Mouse (Mus musculus): ENCODE measurements around the gene Dscaml1. TPM values are rescaled to one million over a fixed set of nuclear protein-coding genes. Genes with fewer than 3 reads are reported as not detected.

Gene Dscaml1
- polyA plus RNA-seq, 1 experiment from 2014 or later: 0.24 TPM

DNA sequence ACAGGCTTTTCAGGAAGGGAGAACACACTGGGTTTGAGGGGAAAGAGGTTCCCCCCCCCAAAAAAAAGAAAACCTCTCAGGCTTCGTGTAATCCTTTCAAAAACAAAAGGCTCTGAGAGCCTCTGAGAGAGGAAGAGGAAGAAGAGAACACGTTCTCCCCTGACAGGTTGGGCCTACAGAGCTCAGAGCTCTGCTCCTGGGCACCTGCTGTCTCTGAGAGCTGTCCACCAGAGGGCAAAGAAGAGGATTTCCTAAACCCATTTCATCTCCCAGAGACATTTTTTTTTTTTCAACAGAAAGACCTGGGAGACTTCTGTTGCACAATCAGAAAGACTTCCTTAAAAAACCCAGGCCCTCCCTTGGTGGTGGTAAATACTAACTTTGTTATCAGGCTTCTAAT is 267.8 kb downstream of the Dscaml1 start:
- H3K4me2 ChIP-seq (ENCODE audit: low read length): no peak overlapping the region
- no peak overlapping the region for H3K9ac ChIP-seq (ENCODE audit: low read depth, low read length)
- no peak for DNase-seq (ENCODE audit: low spot score)
- ATAC-seq (replicated peaks; ENCODE audit: low FRiP score, low read depth): no peak
- no peaks in the 10 kb centered on the region for H3K27me3 ChIP-seq (ENCODE audit: insufficient read depth, low read length)
- H3K27ac ChIP-seq: no peak overlapping the region
- H3K4me1 ChIP-seq (replicated peaks; ENCODE audit: insufficient read depth, low read length): 0 out of 2 replicates have a peak, but pooled peaks cover 4% of the 10 kb centered on the region
- H3K4me3 ChIP-seq (replicated peaks; ENCODE audit: low read depth, low read length): no peak overlapping the region
- no peaks in the 10 kb centered on the region for H3K9me3 ChIP-seq (replicated peaks; ENCODE audit: low read length)
- TF ChIP-seq CTCF (IDR thresholded peaks at IDR 0.05; ENCODE audit: low read depth): no peak
- 33% methylated on average over 2 of the region's 2 CpGs for WGBS
- no peaks in the 10 kb centered on the region for H3K36me3 ChIP-seq (ENCODE audit: insufficient read depth, low read length)

DNA sequence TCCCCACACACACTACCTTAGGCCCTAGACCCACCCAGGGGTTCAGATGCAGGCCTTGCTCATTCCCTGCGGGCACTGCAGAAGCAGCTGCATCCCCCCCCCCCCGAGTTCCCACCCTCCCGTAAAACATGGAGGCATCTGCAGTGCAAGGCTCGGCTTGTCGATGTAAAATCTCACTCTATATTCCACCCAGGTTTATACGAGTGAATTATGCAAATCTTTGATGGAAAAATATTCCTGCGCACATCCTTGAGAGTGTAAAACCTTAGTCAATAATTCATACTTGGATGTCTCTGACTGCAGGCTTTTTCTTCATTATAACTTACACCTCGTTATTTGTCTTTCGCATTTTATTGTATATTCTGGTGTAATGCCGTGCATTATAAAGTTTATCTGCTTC is 272.7 kb downstream of the Dscaml1 start:
- TF ChIP-seq CTCF (IDR thresholded peaks at IDR 0.05; ENCODE audit: low read depth): no peak
- H3K36me3 ChIP-seq (ENCODE audit: insufficient read depth, low read length): no peaks in the 10 kb centered on the region
- ATAC-seq (replicated peaks; ENCODE audit: low FRiP score, low read depth) (no peak), DNase-seq (ENCODE audit: low spot score) (no peak)
- no peak overlapping the region for H3K4me3 ChIP-seq (replicated peaks; ENCODE audit: low read depth, low read length)
- H3K4me1 ChIP-seq (replicated peaks; ENCODE audit: insufficient read depth, low read length): no peaks in the 10 kb centered on the region
- no peaks in the 10 kb centered on the region for H3K27me3 ChIP-seq (ENCODE audit: insufficient read depth, low read length)
- 80% methylated on average over 10 of the region's 10 CpGs for WGBS
- no peak overlapping the region for H3K27ac ChIP-seq
- H3K4me2 ChIP-seq (ENCODE audit: low read length): no peak overlapping the region
- H3K9ac ChIP-seq (ENCODE audit: low read depth, low read length): no peak overlapping the region
- no peaks in the 10 kb centered on the region for H3K9me3 ChIP-seq (replicated peaks; ENCODE audit: low read length)

DNA sequence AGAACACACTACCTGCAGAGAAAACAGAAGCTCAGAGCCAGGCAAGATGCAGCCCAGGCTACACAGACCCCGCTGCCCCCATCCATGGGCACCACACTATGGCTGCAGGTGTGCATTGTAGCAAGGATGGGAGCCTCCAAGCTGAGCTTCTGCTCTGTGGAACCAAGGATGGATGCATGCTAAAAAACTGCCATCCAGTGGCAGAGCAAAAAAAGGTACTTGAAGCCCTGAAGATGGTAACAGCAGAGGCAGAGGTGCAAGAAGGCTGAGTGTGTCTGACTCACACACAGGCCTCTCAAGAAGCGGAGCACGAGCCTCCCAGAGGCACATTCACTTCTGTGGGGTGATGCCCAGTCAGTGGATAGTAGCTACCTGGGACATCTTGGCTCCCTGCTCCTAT is 276.8 kb downstream of the Dscaml1 start:
- no peaks in the 10 kb centered on the region for H3K4me1 ChIP-seq (replicated peaks; ENCODE audit: insufficient read depth, low read length)
- H3K9ac ChIP-seq (ENCODE audit: low read depth, low read length): no peak overlapping the region
- 81% methylated on average over 3 of the region's 3 CpGs for WGBS
- H3K36me3 ChIP-seq (ENCODE audit: insufficient read depth, low read length): no peaks in the 10 kb centered on the region
- H3K4me2 ChIP-seq (ENCODE audit: low read length): no peak overlapping the region
- H3K4me3 ChIP-seq (replicated peaks; ENCODE audit: low read depth, low read length): no peak overlapping the region
- no peak for ATAC-seq (replicated peaks; ENCODE audit: low FRiP score, low read depth)
- H3K9me3 ChIP-seq (replicated peaks; ENCODE audit: low read length): no peaks in the 10 kb centered on the region
- TF ChIP-seq CTCF (IDR thresholded peaks at IDR 0.05; ENCODE audit: low read depth): no peak
- no peak overlapping the region for H3K27ac ChIP-seq
- no peak for DNase-seq (ENCODE audit: low spot score)
- H3K27me3 ChIP-seq (ENCODE audit: insufficient read depth, low read length): no peaks in the 10 kb centered on the region

DNA sequence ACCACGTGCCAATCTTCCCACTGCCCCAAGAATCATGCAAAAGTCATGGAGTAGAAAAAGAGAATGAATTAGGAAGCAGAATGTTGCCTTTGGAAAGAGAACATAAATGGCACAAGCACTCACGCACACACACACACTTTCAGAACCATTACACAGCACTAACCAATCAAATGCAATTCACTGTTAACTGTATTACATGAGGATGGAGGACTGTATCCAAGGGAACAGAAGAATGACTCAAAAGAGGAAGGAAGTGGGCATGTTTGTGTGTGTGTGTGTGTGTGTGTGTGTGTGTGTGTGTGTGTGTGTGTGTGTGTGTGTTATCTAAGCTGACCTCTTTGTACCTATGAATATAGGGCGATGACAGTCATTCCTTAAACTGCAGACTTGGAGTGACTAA is 278.0 kb downstream of the Dscaml1 start:
- DNase-seq (ENCODE audit: low spot score): no peak
- 71% methylated on average over 3 of the region's 3 CpGs for WGBS
- no peaks in the 10 kb centered on the region for H3K9me3 ChIP-seq (replicated peaks; ENCODE audit: low read length)
- H3K27ac ChIP-seq: no peak overlapping the region
- H3K4me3 ChIP-seq (replicated peaks; ENCODE audit: low read depth, low read length): no peak overlapping the region
- H3K36me3 ChIP-seq (ENCODE audit: insufficient read depth, low read length): no peaks in the 10 kb centered on the region
- H3K9ac ChIP-seq (ENCODE audit: low read depth, low read length): no peak overlapping the region
- no peak for TF ChIP-seq CTCF (IDR thresholded peaks at IDR 0.05; ENCODE audit: low read depth)
- H3K4me1 ChIP-seq (replicated peaks; ENCODE audit: insufficient read depth, low read length): no peaks in the 10 kb centered on the region
- H3K27me3 ChIP-seq (ENCODE audit: insufficient read depth, low read length): no peaks in the 10 kb centered on the region
- no peak overlapping the region for H3K4me2 ChIP-seq (ENCODE audit: low read length)
- no peak for ATAC-seq (replicated peaks; ENCODE audit: low FRiP score, low read depth)

DNA sequence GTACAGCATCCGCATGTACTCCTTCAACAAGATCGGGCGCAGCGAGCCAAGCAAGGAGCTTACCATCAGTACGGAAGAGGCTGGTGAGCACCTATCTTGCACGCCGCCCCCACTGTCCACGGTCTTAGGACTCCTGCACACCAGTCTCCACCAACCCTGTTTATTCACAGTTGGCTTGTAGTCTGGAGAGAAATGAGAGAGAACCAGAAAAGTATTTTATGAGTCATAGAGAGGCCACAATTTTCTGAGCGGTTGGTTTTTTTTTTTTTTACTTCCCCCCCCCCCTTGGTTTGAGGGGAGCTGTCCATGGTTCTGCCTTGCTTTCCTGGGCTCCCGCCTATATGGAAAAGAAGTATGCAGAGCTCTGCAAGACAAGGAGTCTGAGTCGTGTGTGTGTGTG is 283.9 kb downstream of the Dscaml1 start:
- 67% methylated on average over 11 of the region's 11 CpGs for WGBS
- no peaks in the 10 kb centered on the region for H3K27me3 ChIP-seq (ENCODE audit: insufficient read depth, low read length)
- DNase-seq (ENCODE audit: low spot score) (peak; percentile 36), ATAC-seq (replicated peaks; ENCODE audit: low FRiP score, low read depth) (no peak)
- H3K9me3 ChIP-seq (replicated peaks; ENCODE audit: low read length): no peaks in the 10 kb centered on the region
- no peaks in the 10 kb centered on the region for H3K4me1 ChIP-seq (replicated peaks; ENCODE audit: insufficient read depth, low read length)
- no peak for TF ChIP-seq CTCF (IDR thresholded peaks at IDR 0.05; ENCODE audit: low read depth)
- H3K9ac ChIP-seq (ENCODE audit: low read depth, low read length): no peak overlapping the region
- H3K27ac ChIP-seq: no peak overlapping the region
- no peaks in the 10 kb centered on the region for H3K36me3 ChIP-seq (ENCODE audit: insufficient read depth, low read length)
- no peak overlapping the region for H3K4me3 ChIP-seq (replicated peaks; ENCODE audit: low read depth, low read length)
- no peak overlapping the region for H3K4me2 ChIP-seq (ENCODE audit: low read length)

DNA sequence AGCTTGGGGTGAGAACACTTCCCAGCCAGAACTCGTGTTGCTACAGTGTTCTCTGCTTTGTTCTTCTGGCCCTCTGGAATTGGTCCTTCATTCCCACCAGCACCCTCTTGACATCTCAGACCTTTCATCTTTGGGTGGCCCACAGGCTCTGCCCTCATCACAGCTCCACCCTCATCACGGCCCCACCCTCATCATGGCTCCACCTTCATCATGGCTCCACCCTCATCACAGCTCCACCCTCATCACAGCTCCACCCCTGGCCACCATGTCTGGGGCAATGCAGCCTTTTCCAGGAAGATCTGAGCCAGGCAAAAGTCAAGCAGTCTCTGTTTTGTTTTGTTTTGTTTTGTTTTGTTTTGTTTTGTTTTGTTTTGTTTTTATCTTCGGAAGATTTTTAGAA is 289.0 kb downstream of the Dscaml1 start:
- no peaks in the 10 kb centered on the region for H3K36me3 ChIP-seq (ENCODE audit: insufficient read depth, low read length)
- DNase-seq (ENCODE audit: low spot score) (no peak), ATAC-seq (replicated peaks; ENCODE audit: low FRiP score, low read depth) (no peak)
- H3K27me3 ChIP-seq (ENCODE audit: insufficient read depth, low read length): no peaks in the 10 kb centered on the region
- no peak overlapping the region for H3K4me2 ChIP-seq (ENCODE audit: low read length)
- no peak overlapping the region for H3K27ac ChIP-seq
- no peaks in the 10 kb centered on the region for H3K9me3 ChIP-seq (replicated peaks; ENCODE audit: low read length)
- TF ChIP-seq CTCF (IDR thresholded peaks at IDR 0.05; ENCODE audit: low read depth): no peak
- no peak overlapping the region for H3K4me3 ChIP-seq (replicated peaks; ENCODE audit: low read depth, low read length)
- H3K9ac ChIP-seq (ENCODE audit: low read depth, low read length): no peak overlapping the region
- WGBS: 48% methylated on average over 3 of the region's 3 CpGs
- no peaks in the 10 kb centered on the region for H3K4me1 ChIP-seq (replicated peaks; ENCODE audit: insufficient read depth, low read length)

DNA sequence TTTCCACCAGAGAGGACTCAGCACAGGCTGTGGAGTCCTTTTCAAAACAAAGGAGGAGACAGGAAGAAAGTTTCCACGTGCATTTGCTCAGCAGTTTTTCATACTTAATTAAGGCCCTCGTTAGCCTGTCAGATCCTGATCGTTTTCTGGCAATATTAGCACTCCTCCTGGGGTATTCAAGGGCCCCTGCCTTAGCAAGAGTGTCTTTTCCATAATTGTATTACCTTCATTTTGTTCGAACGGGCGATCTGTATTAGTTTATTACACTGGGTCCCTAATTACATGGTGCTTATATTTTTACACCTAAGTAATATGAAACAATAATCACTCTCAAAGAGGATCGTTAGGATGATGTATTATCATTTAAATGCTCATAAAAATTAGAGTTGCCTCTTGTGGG is 293.6 kb downstream of the Dscaml1 start:
- H3K27me3 ChIP-seq (ENCODE audit: insufficient read depth, low read length): no peaks in the 10 kb centered on the region
- DNase-seq (ENCODE audit: low spot score) (no peak), ATAC-seq (replicated peaks; ENCODE audit: low FRiP score, low read depth) (no peak)
- no peak overlapping the region for H3K27ac ChIP-seq
- no peak overlapping the region for H3K4me2 ChIP-seq (ENCODE audit: low read length)
- TF ChIP-seq CTCF (IDR thresholded peaks at IDR 0.05; ENCODE audit: low read depth): no peak
- no peaks in the 10 kb centered on the region for H3K9me3 ChIP-seq (replicated peaks; ENCODE audit: low read length)
- H3K4me1 ChIP-seq (replicated peaks; ENCODE audit: insufficient read depth, low read length): no peaks in the 10 kb centered on the region
- no peak overlapping the region for H3K4me3 ChIP-seq (replicated peaks; ENCODE audit: low read depth, low read length)
- no peaks in the 10 kb centered on the region for H3K36me3 ChIP-seq (ENCODE audit: insufficient read depth, low read length)
- WGBS: 32% methylated on average over 7 of the region's 7 CpGs
- no peak overlapping the region for H3K9ac ChIP-seq (ENCODE audit: low read depth, low read length)
